Mouse (Mus musculus) heart, embryonic 16.5 days (tissue): ENCODE results near the gene Ftsj1. TPM values are rescaled to one million over a fixed set of nuclear protein-coding genes. Genes with fewer than 3 reads are reported as not detected.

Experiments used
- ATAC-seq: fragments of 200-750 bp; cut with Nextera tagmentation; replicated peaks from 2 replicates; pipeline ENCODE4 v1.8.0; 2017; ENCODE audit warnings: moderate number of reproducible peaks; ENCODE audit not compliant: insufficient read depth, low FRiP score; ENCODE audit errors: extremely low read depth
- H3K27ac ChIP-seq: fragments of 300-500 bp; sonication (generic); 2 replicates; pipeline ENCODE4 v1.5.1; 2014; ENCODE audit warnings: mild to moderate bottlenecking, low read length, control low read depth, moderate library complexity
- H3K27me3 ChIP-seq: fragments of 300-500 bp; sonication (generic); 2 replicates; pipeline ENCODE4 v1.6.1; 2014; ENCODE audit warnings: low read length, mixed read lengths; ENCODE audit not compliant: control insufficient read depth, insufficient read depth
- H3K36me3 ChIP-seq: fragments of 300-500 bp; sonication (generic); 2 replicates; pipeline ENCODE4 v1.6.1; 2014; ENCODE audit not compliant: control insufficient read depth, insufficient read depth
- H3K4me1 ChIP-seq: fragments of 300-500 bp; sonication (generic); 2 replicates; pipeline ENCODE4 v1.6.1; 2014; ENCODE audit warnings: low read length, mixed read lengths; ENCODE audit not compliant: control insufficient read depth, insufficient read depth
- H3K4me2 ChIP-seq: fragments of 300-500 bp; sonication (generic); 2 replicates; pipeline ENCODE4 v1.6.1; 2014; ENCODE audit warnings: low read depth, mild to moderate bottlenecking, control low read depth, low read length
- H3K4me3 ChIP-seq: fragments of 300-500 bp; sonication (generic); 2 replicates; pipeline ENCODE4 v1.5.1; 2014; ENCODE audit warnings: mild to moderate bottlenecking, control low read depth, low read length
- H3K9ac ChIP-seq: fragments of 300-500 bp; sonication (generic); 2 replicates; pipeline ENCODE4 v1.6.1; 2014; ENCODE audit warnings: low read length, control low read depth
- H3K9me3 ChIP-seq: fragments of 300-500 bp; sonication (generic); replicated peaks from 2 replicates; pipeline ENCODE4 v1.6.1; 2016; ENCODE audit warnings: low read length; ENCODE audit not compliant: control insufficient read depth
- WGBS: fragments of 180-500 bp; shearing (Covaris S2); extraction: QIAGEN DNeasy Blood & Tissue Kit; methylation state at CpG from one replicate; pipeline ENCODE4 v1.1.7; 2014; 5-methylcytosine and 5-hydroxymethylcytosine counted together
- polyA plus RNA-seq: library from polyadenylated mRNA; unstranded; fragments of >200 nt; fragmentation: Nextera tagmentation; extraction: Ambion mirVana; gene quantifications from 2 replicates; pipeline ENCODE4 v1.2.1, GENCODE M21; 2015

The Ftsj1 gene
- polyA plus RNA-seq, 1 experiment from 2014 or later: 23.8 TPM

GRCm38 (mm10) chrX:8223473-8223872 lies 28.7 kb downstream of the Ftsj1 start:
- H3K4me1 ChIP-seq: no peaks in the 10 kb centered on the region
- H3K4me2 ChIP-seq: no peak overlapping the region
- H3K36me3 ChIP-seq: no peaks in the 10 kb centered on the region
- H3K9ac ChIP-seq: no peak overlapping the region
- H3K4me3 ChIP-seq: no peak overlapping the region
- no peaks in the 10 kb centered on the region for H3K27me3 ChIP-seq
- H3K27ac ChIP-seq: no peak overlapping the region
- H3K9me3 ChIP-seq: no peaks in the 10 kb centered on the region
- ATAC-seq: no peak
- 73% methylated on average over 7 of the region's 7 CpGs for WGBS

- H3K36me3 ChIP-seq: no peaks in the 10 kb centered on the region
- 56% methylated on average over 7 of the region's 7 CpGs for WGBS
- no peaks in the 10 kb centered on the region for H3K4me1 ChIP-seq
- no peak overlapping the region for H3K27ac ChIP-seq
- no peaks in the 10 kb centered on the region for H3K9me3 ChIP-seq
- no peaks in the 10 kb centered on the region for H3K27me3 ChIP-seq
- ATAC-seq: no peak
- no peak overlapping the region for H3K4me3 ChIP-seq
- H3K4me2 ChIP-seq: no peak overlapping the region
- H3K9ac ChIP-seq: no peak overlapping the region
These were observed 29.4 kb downstream of the Ftsj1 start for GRCm38 (mm10) chrX:8222678-8223421.

GRCm38 (mm10) chrX:8222296-8222677 lies 29.9 kb downstream of the Ftsj1 start:
- no peaks in the 10 kb centered on the region for H3K27me3 ChIP-seq
- H3K27ac ChIP-seq: no peak overlapping the region
- WGBS: 58% methylated on average over 3 of the region's 3 CpGs
- no peaks in the 10 kb centered on the region for H3K36me3 ChIP-seq
- no peaks in the 10 kb centered on the region for H3K9me3 ChIP-seq
- H3K9ac ChIP-seq: no peak overlapping the region
- no peak overlapping the region for H3K4me2 ChIP-seq
- no peak overlapping the region for H3K4me3 ChIP-seq
- H3K4me1 ChIP-seq: no peaks in the 10 kb centered on the region
- ATAC-seq: no peak

- Histone ChIP-seq H3K9ac (no peak overlapping the region), H3K4me3 (no peak overlapping the region), H3K27me3 (no peaks in the 10 kb centered on the region), H3K36me3 (no peaks in the 10 kb centered on the region), H3K4me1 (no peaks in the 10 kb centered on the region), H3K27ac (no peak overlapping the region), H3K9me3 (no peaks in the 10 kb centered on the region; the same call in 1 of the 2 replicates), H3K4me2 (no peak overlapping the region)
- no peak for ATAC-seq
- WGBS: 26% methylated on average over 8 of the region's 8 CpGs
These were observed 32.6 kb downstream of the Ftsj1 start for GRCm38 (mm10) chrX:8219651-8220050.

GRCm38 (mm10) chrX:8218114-8218513 lies 34.1 kb downstream of the Ftsj1 start:
- WGBS: 33% methylated on average over 2 of the region's 2 CpGs
- no peak for ATAC-seq
- no peaks in the 10 kb centered on the region for H3K4me1 ChIP-seq

GRCm38 (mm10) chrX:8217383-8217782 lies 34.8 kb downstream of the Ftsj1 start:
- ATAC-seq: no peak
- H3K27me3 ChIP-seq: no peaks in the 10 kb centered on the region
- H3K27ac ChIP-seq: no peak overlapping the region
- H3K4me1 ChIP-seq: no peaks in the 10 kb centered on the region
- H3K4me2 ChIP-seq: no peak overlapping the region
- 36% methylated on average over 6 of the region's 6 CpGs for WGBS
- no peak overlapping the region for H3K4me3 ChIP-seq
- H3K9me3 ChIP-seq: no peaks in the 10 kb centered on the region; the same call in 1 of the 2 replicates
- no peak overlapping the region for H3K9ac ChIP-seq
- H3K36me3 ChIP-seq: no peaks in the 10 kb centered on the region

More at GRCm38 (mm10) chrX:8218114-8218513, 34.1 kb downstream of the Ftsj1 start:
- Histone ChIP-seq H3K36me3 (no peaks in the 10 kb centered on the region), H3K9ac (no peak overlapping the region), H3K9me3 (no peaks in the 10 kb centered on the region; the same call in 1 of the 2 replicates), H3K4me2 (no peak overlapping the region), H3K27me3 (no peaks in the 10 kb centered on the region), H3K27ac (no peak overlapping the region), H3K4me3 (no peak overlapping the region)

GRCm38 (mm10) chrX:8211490-8212207 lies 40.6 kb downstream of the Ftsj1 start:
- WGBS: 65% methylated on average over 7 of the region's 7 CpGs
- H3K9me3 ChIP-seq: no peaks in the 10 kb centered on the region; the same call in 1 of the 2 replicates
- H3K9ac ChIP-seq: no peak overlapping the region
- no peaks in the 10 kb centered on the region; the same call in 1 of the 2 replicates for H3K27me3 ChIP-seq
- 0 out of 2 replicates have a peak, but pooled peaks cover 2% of the 10 kb centered on the region for H3K4me1 ChIP-seq
- ATAC-seq: no peak
- H3K27ac ChIP-seq: no peak overlapping the region
- no peak overlapping the region for H3K4me3 ChIP-seq
- H3K36me3 ChIP-seq: no peaks in the 10 kb centered on the region
- H3K4me2 ChIP-seq: no peak overlapping the region

- ATAC-seq: no peak
- no peaks in the 10 kb centered on the region; the same call in 1 of the 2 replicates for H3K27me3 ChIP-seq
- no peak overlapping the region for H3K27ac ChIP-seq
- H3K4me3 ChIP-seq: no peak overlapping the region
- H3K36me3 ChIP-seq: no peaks in the 10 kb centered on the region
- no peak overlapping the region for H3K9ac ChIP-seq
- H3K4me1 ChIP-seq: 0 out of 2 replicates have a peak, but pooled peaks cover 2% of the 10 kb centered on the region
- WGBS: 54% methylated on average over 2 of the region's 2 CpGs
- H3K4me2 ChIP-seq: no peak overlapping the region
- no peaks in the 10 kb centered on the region; the same call in 1 of the 2 replicates for H3K9me3 ChIP-seq
These were observed 42.5 kb downstream of the Ftsj1 start for GRCm38 (mm10) chrX:8209720-8210119.

- H3K36me3 ChIP-seq: no peaks in the 10 kb centered on the region
- H3K4me2 ChIP-seq: peak overlapping the region; percentile 81; the same call in 1 of the 2 replicates
- H3K4me3 ChIP-seq: no peak overlapping the region
- H3K9ac ChIP-seq: no peak overlapping the region
- 26% methylated on average over 4 of the region's 4 CpGs for WGBS
- H3K9me3 ChIP-seq: no peaks in the 10 kb centered on the region
- no peaks in the 10 kb centered on the region; the same call in 1 of the 2 replicates for H3K27me3 ChIP-seq
- H3K27ac ChIP-seq: no peak overlapping the region
- H3K4me1 ChIP-seq: 0 out of 2 replicates have a peak, but pooled peaks cover 2% of the 10 kb centered on the region
- no peak for ATAC-seq
These were observed 45.0 kb downstream of the Ftsj1 start for GRCm38 (mm10) chrX:8207224-8207623.
